Mouse (Mus musculus) forebrain, embryonic 14.5 days (tissue): ENCODE measurements around the gene Tlk1. TPM values are rescaled to one million over a fixed set of nuclear protein-coding genes. Genes with fewer than 3 reads are reported as not detected.
A peak's percentile ranks its signal among the peaks of the same experiment; 100 is the strongest.

Source experiments
- ATAC-seq: fragments of 200-750 bp; cut with Nextera tagmentation; 2 replicates; pipeline ENCODE4 v1.8.0; 2017; ENCODE audit warnings: mild to moderate bottlenecking, moderate library complexity
- DNase-seq: peaks from one replicate; pipeline ENCODE4 v3.0.0-alpha.2; 2015; ENCODE audit warnings: low spot score
- H3K27ac ChIP-seq: fragments of 300-500 bp; sonication (generic); 2 replicates; pipeline ENCODE4 v1.5.1; 2014; ENCODE audit warnings: low read depth, mild to moderate bottlenecking, control low read depth, low read length, moderate library complexity
- H3K27me3 ChIP-seq: fragments of 300-500 bp; sonication (generic); replicated peaks from 2 replicates; pipeline ENCODE4 v1.6.1; 2014; ENCODE audit warnings: low read length, control low read depth, mixed read lengths; ENCODE audit not compliant: control insufficient read depth, insufficient read depth
- H3K36me3 ChIP-seq: fragments of 300-500 bp; sonication (generic); 2 replicates; pipeline ENCODE4 v1.6.1; 2014; ENCODE audit warnings: low read length, control low read depth; ENCODE audit not compliant: control insufficient read depth, insufficient read depth
- H3K4me1 ChIP-seq: fragments of 300-500 bp; sonication (generic); 2 replicates; pipeline ENCODE4 v1.6.1; 2014; ENCODE audit warnings: antibody characterized with exemption, low read length, control low read depth; ENCODE audit not compliant: control insufficient read depth, insufficient read depth
- H3K4me2 ChIP-seq: fragments of 300-500 bp; sonication (generic); 2 replicates; pipeline ENCODE4 v1.6.1; 2014; ENCODE audit warnings: mild to moderate bottlenecking, control low read depth, low read length
- H3K4me3 ChIP-seq: fragments of 300-500 bp; sonication (generic); 2 replicates; pipeline ENCODE4 v1.5.1; 2014; ENCODE audit warnings: low read depth, low read length, control low read depth
- H3K9ac ChIP-seq: fragments of 300-500 bp; sonication (generic); 2 replicates; pipeline ENCODE4 v1.6.1; 2014; ENCODE audit warnings: mild to moderate bottlenecking, low read length, control low read depth, moderate library complexity
- H3K9me3 ChIP-seq: fragments of 300-500 bp; sonication (generic); replicated peaks from 2 replicates; pipeline ENCODE4 v1.6.1; 2016; ENCODE audit warnings: low read length, control low read depth, mixed read lengths; ENCODE audit not compliant: control insufficient read depth
- WGBS: fragments of 180-500 bp; shearing (Covaris S2); extraction: QIAGEN DNeasy Blood & Tissue Kit; methylation state at CpG from one replicate; pipeline ENCODE4 v1.1.7; 2014; 5-methylcytosine and 5-hydroxymethylcytosine counted together
- polyA plus RNA-seq: library from polyadenylated mRNA; unstranded; fragments of >200 nt; fragmentation: Nextera tagmentation; extraction: Ambion mirVana; gene quantifications from 2 replicates; pipeline ENCODE4 v1.2.1, GENCODE M21; 2014

The Tlk1 gene
- polyA plus RNA-seq, 1 experiment from 2014 or later = 23.5 TPM

DNA sequence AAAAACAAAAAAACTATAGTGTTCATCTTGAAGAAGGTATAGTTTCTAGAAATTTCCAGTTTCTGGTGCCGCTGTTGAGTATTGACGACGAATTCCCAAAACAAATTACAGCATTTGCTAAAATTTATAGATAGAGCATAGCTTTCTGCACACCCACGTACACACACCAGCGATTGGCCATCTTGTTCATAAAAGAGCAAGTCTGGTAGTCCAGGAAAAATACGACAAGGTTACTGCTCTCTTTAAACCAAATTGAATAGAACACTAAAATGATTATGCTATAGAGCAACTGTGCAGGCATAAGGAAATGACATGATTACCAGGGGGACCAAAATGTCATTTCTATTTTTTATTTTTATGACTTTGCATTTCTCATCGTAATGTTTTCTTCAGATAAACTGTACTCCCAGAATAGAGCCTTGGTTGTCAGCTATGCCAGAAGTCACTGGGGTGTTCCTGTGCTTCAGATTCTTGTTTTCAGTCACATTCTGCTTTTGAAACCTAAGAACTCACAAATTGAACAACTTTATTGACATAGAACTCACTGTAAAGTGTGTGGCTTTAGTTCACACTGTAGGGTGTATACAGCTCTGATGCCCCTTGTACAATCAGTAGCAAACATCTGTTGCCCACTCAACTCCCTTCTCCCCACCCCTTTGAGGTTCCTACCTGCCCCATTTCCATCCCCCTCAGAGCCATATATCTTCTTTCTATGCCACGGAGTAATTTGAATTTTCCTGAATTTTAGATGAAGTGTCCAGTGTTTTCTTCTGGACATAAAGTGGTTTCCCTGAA lies 1.1 kb upstream of the Tlk1 start:
- Histone ChIP-seq H3K36me3 (no peaks in the 10 kb centered on the region), H3K4me3 (no peak overlapping the region), H3K9me3 (no peaks in the 10 kb centered on the region), H3K4me1 (peaks cover 6% of the 10 kb centered on the region), H3K9ac (no peak overlapping the region), H3K27me3 (no peaks in the 10 kb centered on the region), H3K4me2 (peak overlapping the region; percentile 56), H3K27ac (no peak overlapping the region)
- ATAC-seq (no peak), DNase-seq (no peak)
- 78% methylated on average over 8 of the region's 8 CpGs for WGBS

GRCm38 (mm10) chr2:70824838-70825370 lies 624 bp downstream of the Tlk1 start:
- Histone ChIP-seq H3K27me3 (no peaks in the 10 kb centered on the region), H3K27ac (peak overlapping the region; percentile 99), H3K9ac (peak overlapping the region; percentile 96), H3K4me3 (peak overlapping the region; percentile 89), H3K9me3 (no peaks in the 10 kb centered on the region), H3K4me1 (peaks cover 6% of the 10 kb centered on the region), H3K36me3 (no peaks in the 10 kb centered on the region), H3K4me2 (peak overlapping the region; percentile 56)
- DNase-seq = peak; percentile 74
- peak; percentile 78 for ATAC-seq
- under 1% methylated on average over 35 of the region's 59 CpGs for WGBS

- no peaks in the 10 kb centered on the region for H3K27me3 ChIP-seq
- peak overlapping the region; percentile 99 for H3K27ac ChIP-seq
- no peaks in the 10 kb centered on the region for H3K9me3 ChIP-seq
- peak overlapping the region; percentile 96 for H3K9ac ChIP-seq
- H3K4me1 ChIP-seq = peaks cover 6% of the 10 kb centered on the region
- H3K4me2 ChIP-seq = peak overlapping the region; percentile 56
- under 1% methylated on average over 27 of the region's 27 CpGs for WGBS
- DNase-seq (peak; percentile 77), ATAC-seq (no peak)
- H3K4me3 ChIP-seq = peak overlapping the region; percentile 89
- no peaks in the 10 kb centered on the region for H3K36me3 ChIP-seq
These were observed 1.4 kb downstream of the Tlk1 start for GRCm38 (mm10) chr2:70823926-70824800.

DNA sequence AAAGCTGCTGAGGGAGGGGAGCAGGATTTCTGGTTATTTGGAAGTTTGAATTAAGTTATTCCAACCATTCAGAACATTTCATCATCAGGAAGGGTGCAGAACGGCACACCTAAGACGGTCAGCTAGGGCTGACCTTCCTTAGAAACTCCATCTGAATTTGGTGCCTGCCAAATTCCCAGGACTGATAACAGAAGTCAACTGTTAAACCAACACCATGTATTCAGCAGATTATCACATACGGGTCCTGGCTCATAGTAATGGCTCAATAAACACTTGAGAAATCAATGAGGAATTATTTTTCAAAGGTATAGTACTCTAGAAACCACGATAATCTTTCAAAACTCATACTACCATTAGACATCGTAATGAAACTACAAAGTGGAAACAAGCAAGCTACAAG lies 2.1 kb downstream of the Tlk1 start:
- ATAC-seq (no peak), DNase-seq (no peak)
- H3K27me3 ChIP-seq = no peaks in the 10 kb centered on the region
- 0 out of 2 replicates have a peak overlapping the region, but pooled peaks have one; percentile 32 for H3K9ac ChIP-seq
- H3K27ac ChIP-seq = no peak overlapping the region
- peak overlapping the region; percentile 89 for H3K4me3 ChIP-seq
- H3K4me1 ChIP-seq = peaks cover 6% of the 10 kb centered on the region
- WGBS = 36% methylated on average over 5 of the region's 5 CpGs
- no peaks in the 10 kb centered on the region for H3K9me3 ChIP-seq
- H3K4me2 ChIP-seq = peak overlapping the region; percentile 56
- no peaks in the 10 kb centered on the region for H3K36me3 ChIP-seq

DNA sequence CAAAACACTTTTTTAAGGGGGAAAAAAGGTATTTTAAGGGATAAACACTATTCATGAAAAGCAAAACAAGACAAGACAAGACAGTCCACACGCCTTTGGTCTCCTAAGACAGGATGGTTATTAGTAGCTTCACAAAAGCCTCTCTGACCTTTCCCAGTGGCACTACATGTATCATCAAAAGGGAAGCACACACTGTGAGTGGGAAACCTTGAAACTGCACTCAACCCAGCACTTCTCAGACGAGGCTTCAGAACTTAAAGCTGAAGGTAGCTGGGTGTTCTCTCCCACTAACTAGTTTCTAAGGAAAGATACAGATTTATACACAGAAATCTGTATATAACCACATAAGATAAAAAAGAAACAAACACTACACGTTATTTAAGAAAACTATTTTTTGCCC lies 8.6 kb downstream of the Tlk1 start:
- no peak overlapping the region for H3K27ac ChIP-seq
- H3K9ac ChIP-seq = no peak overlapping the region
- DNase-seq (no peak), ATAC-seq (no peak)
- no peaks in the 10 kb centered on the region for H3K9me3 ChIP-seq
- H3K36me3 ChIP-seq = no peaks in the 10 kb centered on the region
- H3K27me3 ChIP-seq = no peaks in the 10 kb centered on the region
- H3K4me3 ChIP-seq = no peak overlapping the region
- no peaks in the 10 kb centered on the region for H3K4me1 ChIP-seq
- no peak overlapping the region for H3K4me2 ChIP-seq
- WGBS = 58% methylated on average over 3 of the region's 3 CpGs

DNA sequence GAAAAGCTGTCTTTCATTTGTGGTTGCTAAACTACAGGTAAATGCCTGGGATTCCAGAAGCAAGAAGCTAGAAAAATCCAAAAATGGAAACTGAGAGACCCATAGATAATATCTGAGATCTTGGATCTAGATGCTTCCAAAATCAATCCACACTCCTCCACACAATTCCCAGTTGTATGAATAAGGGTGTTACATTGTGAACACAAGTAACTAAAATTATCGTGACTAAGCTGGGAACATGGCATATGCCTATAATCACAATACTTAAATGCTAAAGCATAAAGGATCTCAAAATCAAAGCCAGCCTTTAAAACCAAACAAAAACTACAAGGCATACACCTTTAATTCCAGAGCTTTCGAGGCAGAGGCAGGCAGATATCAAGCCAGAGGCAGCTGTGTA lies 9.5 kb downstream of the Tlk1 start:
- ATAC-seq (no peak), DNase-seq (no peak)
- no peaks in the 10 kb centered on the region for H3K36me3 ChIP-seq
- H3K4me1 ChIP-seq = no peaks in the 10 kb centered on the region
- H3K9ac ChIP-seq = no peak overlapping the region
- no peaks in the 10 kb centered on the region for H3K9me3 ChIP-seq
- 82% methylated on average over 2 of the region's 2 CpGs for WGBS
- H3K4me2 ChIP-seq = no peak overlapping the region
- H3K27me3 ChIP-seq = no peaks in the 10 kb centered on the region
- H3K4me3 ChIP-seq = no peak overlapping the region
- H3K27ac ChIP-seq = no peak overlapping the region

DNA sequence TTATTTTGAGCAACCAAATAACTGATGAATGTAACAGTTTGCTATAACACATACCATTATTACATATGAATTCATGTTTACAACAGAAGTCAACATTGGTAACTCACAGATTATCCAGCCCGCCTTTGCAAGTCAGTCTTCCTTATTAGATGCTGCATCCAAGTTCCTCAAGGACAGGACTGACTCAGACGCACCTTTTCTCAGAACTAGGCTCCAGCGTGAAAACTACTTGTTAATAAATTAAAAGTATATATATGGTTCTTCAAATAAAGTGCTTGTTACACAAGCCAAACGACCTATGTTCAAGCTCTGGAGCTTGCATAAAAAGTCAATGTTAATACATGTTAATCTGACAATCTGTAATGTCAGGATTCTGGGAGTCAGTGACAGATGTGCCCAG lies 11.9 kb downstream of the Tlk1 start:
- H3K27ac ChIP-seq = no peak overlapping the region
- H3K4me2 ChIP-seq = no peak overlapping the region
- WGBS = 84% methylated on average over 4 of the region's 4 CpGs
- H3K4me1 ChIP-seq = no peaks in the 10 kb centered on the region
- DNase-seq (no peak), ATAC-seq (no peak)
- no peaks in the 10 kb centered on the region for H3K9me3 ChIP-seq
- H3K36me3 ChIP-seq = no peaks in the 10 kb centered on the region
- H3K27me3 ChIP-seq = no peaks in the 10 kb centered on the region
- no peak overlapping the region for H3K9ac ChIP-seq
- H3K4me3 ChIP-seq = no peak overlapping the region

DNA sequence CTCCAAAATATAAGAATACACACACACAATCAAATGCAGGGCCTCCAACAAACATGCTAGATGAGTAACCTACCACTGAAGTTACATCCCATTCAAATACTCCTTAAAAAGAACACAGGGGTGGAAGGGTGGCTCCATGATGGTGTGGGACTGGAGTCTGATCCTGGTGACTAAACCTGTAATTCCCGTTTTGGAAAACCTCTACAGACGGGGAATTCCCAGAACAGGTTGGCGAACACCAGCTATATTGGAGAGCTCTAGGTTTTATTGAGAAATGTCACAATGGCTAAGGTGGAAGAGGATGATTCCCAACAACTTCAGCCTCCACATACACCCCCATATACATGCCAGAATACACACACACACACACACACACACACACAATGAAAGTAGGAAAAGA lies 14.1 kb downstream of the Tlk1 start:
- H3K36me3 ChIP-seq = no peaks in the 10 kb centered on the region
- no peak overlapping the region for H3K4me2 ChIP-seq
- 87% methylated on average over 3 of the region's 3 CpGs for WGBS
- no peak overlapping the region for H3K9ac ChIP-seq
- no peaks in the 10 kb centered on the region for H3K4me1 ChIP-seq
- DNase-seq = no peak
- H3K27ac ChIP-seq = no peak overlapping the region
- no peaks in the 10 kb centered on the region for H3K9me3 ChIP-seq
- no peaks in the 10 kb centered on the region for H3K27me3 ChIP-seq
- no peak for ATAC-seq
- H3K4me3 ChIP-seq = no peak overlapping the region
